Mouse (Mus musculus): Measurements from ENCODE around the gene F3.

DNA sequence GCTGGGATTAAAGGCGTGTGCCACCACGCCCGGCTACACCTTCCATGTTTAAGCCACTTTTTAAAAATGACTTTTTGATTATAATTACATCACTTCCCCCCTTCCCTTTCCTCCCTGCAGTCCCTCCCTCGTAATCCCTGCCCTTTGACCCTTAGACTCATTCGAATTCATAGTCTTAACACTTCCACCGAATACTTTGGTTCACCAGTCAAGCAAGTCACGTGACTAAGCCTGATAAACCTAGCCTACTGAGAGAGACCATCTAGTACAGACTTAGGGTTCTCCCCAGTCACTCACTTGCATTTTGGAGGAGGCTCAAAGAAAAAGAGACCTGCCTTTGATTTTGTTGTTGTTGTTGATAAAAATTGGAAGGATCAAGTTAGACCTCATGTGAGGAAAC lies 12.2 kb downstream of the F3 start:
- no peak for TF ChIP-seq CTCF (conservative IDR thresholded peaks at IDR 0.05; ENCODE audit: insufficient read depth, insufficient read length, low read depth, low read length)
- no peak for TF ChIP-seq POLR2A (IDR thresholded peaks at IDR 0.05; ENCODE audit: low read depth, low read length)

Measured in kidney, adult 2 months (tissue).